Mouse (Mus musculus): Measurements from ENCODE around the gene Slc12a4. TPM values are rescaled to one million over a fixed set of nuclear protein-coding genes. Genes with fewer than 3 reads are reported as not detected.
"Not testable (repeated sequence)": the region's sequence is repeated elsewhere in the genome, so short reads cannot be mapped to it uniquely, and the experiment has no call there.

Gene Slc12a4
- total and polyA plus RNA-seq, 3 experiments, result 35.0 to 54.6 (median 38.1) TPM

- 72% methylated on average over 4 of the region's 4 CpGs for WGBS
- no peak overlapping the region for H3K27ac ChIP-seq
- intact Hi-C loops (cut with DNase I), result loop anchor here (5.0 kb wide), 1 partner anchor 124 kb away; no protein-coding TSS in a partner anchor
- no peaks in the 10 kb centered on the region for H3K36me3 ChIP-seq (ENCODE audit: control insufficient read depth, insufficient read depth, low read length)
- no peak overlapping the region for H3K9ac ChIP-seq (ENCODE audit: low read depth, low read length)
- TF ChIP-seq CTCF (IDR thresholded peaks at IDR 0.05) (no peak), POLR2A (IDR thresholded peaks at IDR 0.05; ENCODE audit: insufficient read depth, low read depth, low read length) (no peak), EP300 (IDR thresholded peaks at IDR 0.05; ENCODE audit: insufficient read depth, low read depth, low read length) (no peak)
- H3K4me3 ChIP-seq, result no peak overlapping the region
- no peaks in the 10 kb centered on the region for H3K79me2 ChIP-seq (replicated peaks; ENCODE audit: control insufficient read depth, insufficient read depth, low read length)
- DNase-seq, result no peak
- H3K27me3 ChIP-seq (ENCODE audit: control insufficient read depth, insufficient read depth, low read length), result no peaks in the 10 kb centered on the region
- peaks cover 1% of the 10 kb centered on the region; the same call in 1 of the 2 replicates for H3K4me1 ChIP-seq (ENCODE audit: control insufficient read depth, insufficient read depth, low read length)
Measured at GRCm38 (mm10) chr8:105993226-105993625, 27.3 kb upstream of the Slc12a4 start.

GRCm38 (mm10) chr8:105992499-105992898 is 26.6 kb upstream of the Slc12a4 start:
- Histone ChIP-seq H3K27me3 (ENCODE audit: control insufficient read depth, insufficient read depth, low read length) (no peaks in the 10 kb centered on the region), H3K36me3 (ENCODE audit: control insufficient read depth, insufficient read depth, low read length) (no peaks in the 10 kb centered on the region), H3K4me1 (ENCODE audit: control insufficient read depth, insufficient read depth, low read length) (peaks cover 1% of the 10 kb centered on the region; the same call in 1 of the 2 replicates), H3K79me2 (replicated peaks; ENCODE audit: control insufficient read depth, insufficient read depth, low read length) (no peaks in the 10 kb centered on the region), H3K9ac (ENCODE audit: low read depth, low read length) (no peak overlapping the region), H3K4me3 (no peak overlapping the region), H3K27ac (no peak overlapping the region)
- intact Hi-C loops (cut with DNase I), result loop anchor here (5.0 kb wide), 1 partner anchor 125 kb away; no protein-coding TSS in a partner anchor
- DNase-seq, result peak in 1 of 2 experiments; percentile 37
- TF ChIP-seq EP300 (IDR thresholded peaks at IDR 0.05; ENCODE audit: insufficient read depth, low read depth, low read length), result no peak
- TF ChIP-seq POLR2A (IDR thresholded peaks at IDR 0.05; ENCODE audit: insufficient read depth, low read depth, low read length), result no peak
- no peak for TF ChIP-seq CTCF (IDR thresholded peaks at IDR 0.05)
- WGBS, result 62% methylated on average over 5 of the region's 5 CpGs

- Histone ChIP-seq H3K79me2 (replicated peaks; ENCODE audit: control insufficient read depth, insufficient read depth, low read length) (no peaks in the 10 kb centered on the region), H3K36me3 (ENCODE audit: control insufficient read depth, insufficient read depth, low read length) (no peaks in the 10 kb centered on the region), H3K4me1 (ENCODE audit: control insufficient read depth, insufficient read depth, low read length) (peaks cover 1% of the 10 kb centered on the region; the same call in 1 of the 2 replicates), H3K27me3 (ENCODE audit: control insufficient read depth, insufficient read depth, low read length) (no peaks in the 10 kb centered on the region), H3K9ac (ENCODE audit: low read depth, low read length) (no peak overlapping the region), H3K4me3 (no peak overlapping the region), H3K27ac (no peak overlapping the region)
- intact Hi-C loops (cut with DNase I), result loop anchor here (1.0 to 5.0 kb wide), 3 partner anchors 31 to 126 kb away; no protein-coding TSS in a partner anchor
- DNase-seq, result no peak
- 75% methylated on average over 2 of the region's 2 CpGs for WGBS
- TF ChIP-seq CTCF (IDR thresholded peaks at IDR 0.05) (no peak), EP300 (IDR thresholded peaks at IDR 0.05; ENCODE audit: insufficient read depth, low read depth, low read length) (no peak), POLR2A (IDR thresholded peaks at IDR 0.05; ENCODE audit: insufficient read depth, low read depth, low read length) (no peak)
Measured at GRCm38 (mm10) chr8:105991546-105991945, 25.6 kb upstream of the Slc12a4 start.

- H3K27me3 ChIP-seq (ENCODE audit: control insufficient read depth, insufficient read depth, low read length), result no peaks in the 10 kb centered on the region
- H3K27ac ChIP-seq, result no peak within 1 kb of the TSS
- no peaks in the 10 kb centered on the region for H3K79me2 ChIP-seq (replicated peaks; ENCODE audit: control insufficient read depth, insufficient read depth, low read length)
- WGBS, result 10% methylated on average over 15 of the region's 15 CpGs
- H3K9ac ChIP-seq (ENCODE audit: low read depth, low read length), result no peak within 1 kb of the TSS
- no peak within 1 kb of the TSS for H3K4me3 ChIP-seq
- no peaks in the 10 kb centered on the region for H3K36me3 ChIP-seq (ENCODE audit: control insufficient read depth, insufficient read depth, low read length)
- intact Hi-C loops (cut with DNase I), result loop anchor here (1.0 to 5.0 kb wide), 3 partner anchors 31 to 126 kb away; no protein-coding TSS in a partner anchor
- peaks cover 1% of the 10 kb centered on the region; the same call in 1 of the 2 replicates for H3K4me1 ChIP-seq (ENCODE audit: control insufficient read depth, insufficient read depth, low read length)
- DNase-seq, result peak; percentile 80 to 83
- no peak for TF ChIP-seq POLR2A (IDR thresholded peaks at IDR 0.05; ENCODE audit: insufficient read depth, low read depth, low read length)
- TF ChIP-seq CTCF (IDR thresholded peaks at IDR 0.05), result peak; percentile 98
- TF ChIP-seq EP300 (IDR thresholded peaks at IDR 0.05; ENCODE audit: insufficient read depth, low read depth, low read length), result peak; percentile 88
Measured at GRCm38 (mm10) chr8:105990856-105991387, 25.0 kb upstream of the Slc12a4 start, which contains the start of gene Dus2. Gene Dus2, plus strand, starts transcription at chr8:105991337.

GRCm38 (mm10) chr8:105988546-105988945 is 22.6 kb upstream of the Slc12a4 start:
- Histone ChIP-seq H3K4me3 (no peak overlapping the region), H3K9ac (ENCODE audit: low read depth, low read length) (no peak overlapping the region), H3K27ac (no peak overlapping the region), H3K36me3 (ENCODE audit: control insufficient read depth, insufficient read depth, low read length) (no peaks in the 10 kb centered on the region), H3K4me1 (ENCODE audit: control insufficient read depth, insufficient read depth, low read length) (peaks cover 1% of the 10 kb centered on the region; the same call in 1 of the 2 replicates), H3K79me2 (replicated peaks; ENCODE audit: control insufficient read depth, insufficient read depth, low read length) (no peaks in the 10 kb centered on the region), H3K27me3 (ENCODE audit: control insufficient read depth, insufficient read depth, low read length) (no peaks in the 10 kb centered on the region)
- no peak for TF ChIP-seq EP300 (IDR thresholded peaks at IDR 0.05; ENCODE audit: insufficient read depth, low read depth, low read length)
- TF ChIP-seq POLR2A (IDR thresholded peaks at IDR 0.05; ENCODE audit: insufficient read depth, low read depth, low read length), result no peak
- TF ChIP-seq CTCF (IDR thresholded peaks at IDR 0.05), result no peak
- no peak for DNase-seq
- 79% methylated on average over 11 of the region's 11 CpGs for WGBS
- intact Hi-C loops (cut with DNase I), result no loop called here

GRCm38 (mm10) chr8:105983406-105983805 is 17.5 kb upstream of the Slc12a4 start:
- H3K4me1 ChIP-seq (ENCODE audit: control insufficient read depth, insufficient read depth, low read length); intact Hi-C loops (cut with DNase I); H3K27me3 ChIP-seq (ENCODE audit: control insufficient read depth, insufficient read depth, low read length); H3K9ac ChIP-seq (ENCODE audit: low read depth, low read length); H3K79me2 ChIP-seq (replicated peaks; ENCODE audit: control insufficient read depth, insufficient read depth, low read length); H3K4me3 ChIP-seq; H3K27ac ChIP-seq; H3K36me3 ChIP-seq (ENCODE audit: control insufficient read depth, insufficient read depth, low read length); DNase-seq: not testable (repeated sequence)
- WGBS, result 70% methylated on average over 11 of the region's 11 CpGs
